Comparison of ENCODE assay signal across 8 mouse cellular contexts in genomic region chr15:57590597-57591219, GRCm38 (mm10).
DNase-seq lines count a peak whose midpoint lies in the region; ATAC-seq and TF ChIP-seq lines count a peak whose summit lies in the region.

No protein-coding gene starts in this region.

- no peak overlapping the region for H3K4me3 ChIP-seq in lung, embryonic 14.5 days (ENCODE audit: low read depth, low read length)
- no peak overlapping the region for H3K4me3 ChIP-seq in forebrain, embryonic 15.5 days

- DNase-seq in frontal cortex, postnatal 10 days (ENCODE audit: low spot score in 2 of 2): peak; percentile 13 to 16
- no peak for DNase-seq in frontal cortex, postnatal 14 days (ENCODE audit: low spot score in 2 of 2)
- DNase-seq in lung, embryonic 14.5 days: peak; percentile 47
- DNase-seq in lung, postnatal 25 days (ENCODE audit: low spot score): no peak
- peak; percentile 14 for DNase-seq in right cerebral cortex, postnatal 14 days
- no peak for DNase-seq in lung, adult 18-20 months
- no peak for DNase-seq in urinary bladder, postnatal 25 days (ENCODE audit: low spot score)

- TF ChIP-seq CTCF in lung, embryonic 14.5 days (IDR thresholded peaks at IDR 0.05; ENCODE audit: low read depth): no peak

- no peaks in the 10 kb centered on the region for H3K4me1 ChIP-seq in lung, embryonic 14.5 days (ENCODE audit: insufficient read depth)
- H3K4me1 ChIP-seq in forebrain, embryonic 15.5 days: peaks cover 21% of the 10 kb centered on the region

- no peak overlapping the region for H3K27ac ChIP-seq in lung, embryonic 14.5 days (ENCODE audit: low read depth)
- H3K27ac ChIP-seq in forebrain, embryonic 15.5 days (replicated peaks): peak overlapping the region; percentile 46

- H3K9ac ChIP-seq in lung, embryonic 14.5 days: no peak overlapping the region
- no peak overlapping the region for H3K9ac ChIP-seq in forebrain, embryonic 15.5 days (replicated peaks)

- H3K9me3 ChIP-seq in lung, embryonic 14.5 days (ENCODE audit: low read depth, low read length): no peaks in the 10 kb centered on the region
- H3K9me3 ChIP-seq in forebrain, embryonic 15.5 days: no peaks in the 10 kb centered on the region

- H3K27me3 ChIP-seq in lung, embryonic 14.5 days (ENCODE audit: insufficient read depth, low read length): no peaks in the 10 kb centered on the region
- no peaks in the 10 kb centered on the region for H3K27me3 ChIP-seq in forebrain, embryonic 15.5 days

- no peak overlapping the region for H3K4me2 ChIP-seq in lung, embryonic 14.5 days
- no peak overlapping the region for H3K4me2 ChIP-seq in forebrain, embryonic 15.5 days (replicated peaks)

- WGBS in lung, embryonic 14.5 days: 39% methylated on average over 7 of the region's 7 CpGs
- 31% methylated on average over 7 of the region's 7 CpGs for WGBS in forebrain, embryonic 15.5 days

- peak; percentile 24; the same call in 1 of the 2 replicates for ATAC-seq in lung, embryonic 14.5 days (ENCODE audit: insufficient read depth)
- ATAC-seq in forebrain, embryonic 15.5 days (replicated peaks): peak; percentile 36

- no peaks in the 10 kb centered on the region for H3K36me3 ChIP-seq in lung, embryonic 14.5 days (ENCODE audit: insufficient read depth)
- H3K36me3 ChIP-seq in forebrain, embryonic 15.5 days: no peaks in the 10 kb centered on the region

Comparison
In these comparisons a context has a peak if more than half of its experiments do, and no peak if none do; other contexts are left out.
1. DNase-seq: peak in frontal cortex, postnatal 10 days (2 of 2), lung, embryonic 14.5 days (single experiment) and right cerebral cortex, postnatal 14 days (single experiment); none in frontal cortex, postnatal 14 days (0 of 2), lung, postnatal 25 days (single experiment), lung, adult 18-20 months (0 of 2) and urinary bladder, postnatal 25 days (single experiment).